Comparison of ENCODE assay signal across 9 mouse cellular contexts in the genomic region with DNA sequence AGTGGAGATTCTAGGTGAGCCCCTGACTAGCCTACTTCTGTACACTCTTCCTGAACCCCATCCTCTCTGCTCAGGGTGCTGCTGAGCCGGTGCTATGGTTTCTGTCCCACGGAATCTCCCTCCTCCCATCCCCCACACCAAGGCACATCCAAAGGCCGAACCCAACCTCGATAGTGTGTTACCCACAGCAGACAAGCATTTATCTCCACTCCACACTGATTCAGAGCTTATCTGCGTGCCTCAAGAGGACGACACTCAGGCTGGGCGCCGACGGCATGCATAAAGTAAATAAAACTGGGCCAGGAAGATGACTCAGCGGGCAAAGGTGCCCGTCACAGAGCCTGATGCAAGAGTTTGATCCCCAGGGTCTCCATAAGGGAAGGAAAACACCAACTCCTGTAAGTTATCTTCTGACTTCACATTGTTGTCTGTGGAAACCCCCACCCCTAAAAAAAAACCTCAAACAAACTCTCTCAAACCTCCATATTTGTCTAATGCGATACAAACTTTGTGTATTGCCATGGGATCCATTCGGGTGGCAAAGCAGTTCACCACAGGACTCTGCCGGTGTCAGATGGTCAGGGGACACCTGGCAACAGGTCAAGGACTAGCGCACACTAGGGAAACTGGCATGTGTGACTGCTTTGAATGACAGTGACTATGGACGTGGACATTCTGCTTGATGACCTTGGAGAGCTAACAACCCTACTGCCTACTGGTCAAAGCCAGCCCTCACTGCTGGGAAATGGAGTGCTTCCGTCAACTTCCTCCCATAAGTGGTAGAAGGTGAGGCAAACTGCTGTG. TPM values are rescaled to one million over a fixed set of nuclear protein-coding genes. Genes with fewer than 3 reads are reported as not detected.
A peak's percentile ranks its signal among the peaks of the same experiment; 100 is the strongest.
DNase-seq lines count a peak whose midpoint lies in the region; ATAC-seq lines count a peak whose summit lies in the region.
"Had no signal": no experiment of that assay in that cellular context is flagged by ENCODE, and none has a peak within 500 bp of the region (broad histone marks: within the 10 kb centered on the region; RNA-seq: fewer than 3 reads in every experiment).

No protein-coding gene starts in this region.

- peak; percentile 88 for ATAC-seq in intestine, embryonic 16.5 days
- no peak for ATAC-seq in forebrain, embryonic 15.5 days (replicated peaks)
- ATAC-seq in forebrain, embryonic 13.5 days, result no peak

- H3K4me3 ChIP-seq in intestine, embryonic 16.5 days (ENCODE audit: low read length), result no peak overlapping the region
- no peak overlapping the region for H3K4me3 ChIP-seq in forebrain, embryonic 15.5 days
- no peak overlapping the region for H3K4me3 ChIP-seq in forebrain, embryonic 13.5 days
- H3K4me3 ChIP-seq: limb, embryonic 15.5 days had no signal

- no peak overlapping the region for H3K4me2 ChIP-seq in intestine, embryonic 16.5 days (ENCODE audit: low read depth, low read length)
- no peak overlapping the region for H3K4me2 ChIP-seq in forebrain, embryonic 15.5 days (replicated peaks)
- no peak overlapping the region for H3K4me2 ChIP-seq in forebrain, embryonic 13.5 days
- H3K4me2 ChIP-seq: limb, embryonic 15.5 days had no signal

- DNase-seq in heart, adult 8-10 months (ENCODE audit: low spot score), result peak; percentile 33
- no peak for DNase-seq in heart, postnatal 36 days
- peak; percentile 94 for DNase-seq in c-Kit-positive CD71-positive TER-119-positive erythroid progenitor cells, embryonic 14.5 days (ENCODE audit: low spot score)
- DNase-seq in spleen, postnatal 36 days (ENCODE audit: low spot score in 2 of 2), result peak; percentile 62 to 81
- DNase-seq in cerebellum, adult 8-10 months, result no peak

- H3K27ac ChIP-seq in intestine, embryonic 16.5 days (ENCODE audit: low read length), result peak overlapping the region; percentile 59
- no peak overlapping the region for H3K27ac ChIP-seq in forebrain, embryonic 15.5 days (replicated peaks)
- no peak overlapping the region for H3K27ac ChIP-seq in forebrain, embryonic 13.5 days
- H3K27ac ChIP-seq: limb, embryonic 15.5 days had no signal

- 59% methylated on average over 17 of the region's 17 CpGs for WGBS in intestine, embryonic 16.5 days
- WGBS in forebrain, embryonic 15.5 days, result 92% methylated on average over 17 of the region's 17 CpGs
- WGBS in forebrain, embryonic 13.5 days, result 92% methylated on average over 17 of the region's 17 CpGs

- H3K4me1 ChIP-seq in intestine, embryonic 16.5 days (ENCODE audit: control insufficient read depth, insufficient read depth, low read length), result peaks cover 11% of the 10 kb centered on the region
- H3K4me1 ChIP-seq in forebrain, embryonic 15.5 days, result no peaks in the 10 kb centered on the region
- H3K4me1 ChIP-seq in forebrain, embryonic 13.5 days, result no peaks in the 10 kb centered on the region

- H3K9ac ChIP-seq in intestine, embryonic 16.5 days (ENCODE audit: low read depth, low read length), result 0 out of 2 replicates have a peak overlapping the region, but pooled peaks have one; percentile 11
- no peak overlapping the region for H3K9ac ChIP-seq in forebrain, embryonic 15.5 days (replicated peaks)
- H3K9ac ChIP-seq in forebrain, embryonic 13.5 days, result no peak overlapping the region
- H3K9ac ChIP-seq: limb, embryonic 15.5 days had no signal

- no peaks in the 10 kb centered on the region for H3K27me3 ChIP-seq in intestine, embryonic 16.5 days (replicated peaks; ENCODE audit: control insufficient read depth, insufficient read depth, low read length)
- no peaks in the 10 kb centered on the region for H3K27me3 ChIP-seq in forebrain, embryonic 15.5 days
- H3K27me3 ChIP-seq in forebrain, embryonic 13.5 days, result no peaks in the 10 kb centered on the region
- H3K27me3 ChIP-seq: limb, embryonic 15.5 days had no signal

- no peaks in the 10 kb centered on the region for H3K9me3 ChIP-seq in intestine, embryonic 16.5 days (ENCODE audit: control insufficient read depth, low read length)
- no peaks in the 10 kb centered on the region for H3K9me3 ChIP-seq in forebrain, embryonic 15.5 days
- H3K9me3 ChIP-seq in forebrain, embryonic 13.5 days (replicated peaks), result no peaks in the 10 kb centered on the region
- H3K9me3 ChIP-seq: limb, embryonic 15.5 days had no signal

- peaks cover 24% of the 10 kb centered on the region for H3K36me3 ChIP-seq in intestine, embryonic 16.5 days (ENCODE audit: control insufficient read depth, insufficient read depth, low read length)
- H3K36me3 ChIP-seq in forebrain, embryonic 15.5 days, result peaks cover 21% of the 10 kb centered on the region
- peaks cover 72% of the 10 kb centered on the region for H3K36me3 ChIP-seq in forebrain, embryonic 13.5 days (ENCODE audit: poor library complexity, severe bottlenecking)

- intact Hi-C loops in heart, postnatal 36 days (cut with DNase I), result no loop called here

RNA-seq across cellular contexts. Expression of gene Tpm1, which starts 24.1 kb away (rescaled TPM):
- total RNA-seq in heart, adult 8-10 months (2022), result over 10,000 TPM in 3 of 4 experiments, 1,000 to 10,000 TPM in 1; 9,382 to 12,072 (median 10,190) TPM
- over 10,000 TPM; 11,452 to 11,878 TPM for total RNA-seq in heart, postnatal 36 days (2021)
- polyA plus RNA-seq in intestine, embryonic 16.5 days (2015; fragmentation: Nextera tagmentation; extraction: Ambion mirVana), result 1,080 and 1,114 TPM in 2 replicates
- polyA plus RNA-seq in forebrain, embryonic 15.5 days (2015; fragmentation: Nextera tagmentation; extraction: Ambion mirVana), result 118 and 121 TPM in 2 replicates
- 109 and 119 TPM in 2 replicates for polyA plus RNA-seq in forebrain, embryonic 13.5 days (2015; fragmentation: Nextera tagmentation; extraction: Ambion mirVana)

RNA-seq across cellular contexts. Expression of gene Lactb, which starts 49.8 kb away (rescaled TPM):
- 10 to 100 TPM; 22.8 to 26.6 (median 23.5) TPM for total RNA-seq in heart, adult 8-10 months (2022)
- total RNA-seq in heart, postnatal 36 days (2021), result 10 to 100 TPM; 21.5 to 23.9 TPM
- 5.6 and 6.7 TPM in 2 replicates for polyA plus RNA-seq in intestine, embryonic 16.5 days (2015; fragmentation: Nextera tagmentation; extraction: Ambion mirVana)
- 9.6 and 9.7 TPM in 2 replicates for polyA plus RNA-seq in forebrain, embryonic 15.5 days (2015; fragmentation: Nextera tagmentation; extraction: Ambion mirVana)
- 8.1 and 8.5 TPM in 2 replicates for polyA plus RNA-seq in forebrain, embryonic 13.5 days (2015; fragmentation: Nextera tagmentation; extraction: Ambion mirVana)

Comparison
In these comparisons a context has a peak if more than half of its experiments do, and no peak if none do; other contexts are left out.
1. DNase-seq: peak in heart, adult 8-10 months (single experiment), c-Kit-positive CD71-positive TER-119-positive erythroid progenitor cells, embryonic 14.5 days (single experiment) and spleen, postnatal 36 days (2 of 2); none in heart, postnatal 36 days (0 of 2) and cerebellum, adult 8-10 months (single experiment).